Mouse (Mus musculus) layer of hippocampus, adult 18-20 months (tissue): ENCODE measurements around the gene Pxk. TPM values are rescaled to one million over a fixed set of nuclear protein-coding genes. Genes with fewer than 3 reads are reported as not detected.

ENCODE experiments used
- DNase-seq, 2 experiments: peaks; one replicate each; pipeline ENCODE4 v3.0.0; 2022; ENCODE audit warnings: low spot score in 2 of 2
- total RNA-seq, 2 experiments: library from RNA; stranded (reverse); gene quantifications; 2 replicates each; pipeline ENCODE4 v1.2.3; 2021

Pxk gene
- total RNA-seq, 2 experiments from 2014 or later = 29.6 to 32.4 TPM

GRCm38 (mm10) chr14:8145594-8146558, 47.9 kb downstream of the Pxk start:
- DNase-seq = no peak

GRCm38 (mm10) chr14:8146611-8147223, 48.7 kb downstream of the Pxk start:
- DNase-seq = no peak

- no peak for DNase-seq
These were observed 50.8 kb downstream of the Pxk start for GRCm38 (mm10) chr14:8148842-8149241.

GRCm38 (mm10) chr14:8151757-8152156, 53.7 kb downstream of the Pxk start:
- DNase-seq = no peak

GRCm38 (mm10) chr14:8154072-8154471, 56.1 kb downstream of the Pxk start:
- DNase-seq = no peak

- no peak for DNase-seq
These were observed 58.9 kb downstream of the Pxk start for GRCm38 (mm10) chr14:8156947-8157346.

GRCm38 (mm10) chr14:8158721-8159120, 60.7 kb downstream of the Pxk start:
- DNase-seq = no peak

- no peak for DNase-seq
These were observed 61.1 kb downstream of the Pxk start for GRCm38 (mm10) chr14:8159141-8159540.

GRCm38 (mm10) chr14:8161777-8162176, 63.8 kb downstream of the Pxk start:
- DNase-seq = no peak

GRCm38 (mm10) chr14:8164463-8164862, 66.5 kb downstream of the Pxk start:
- no peak for DNase-seq

- peak; percentile 98 to 100 for DNase-seq
These were observed 74.7 kb downstream of the Pxk start, which contains the start of gene Pdhb for GRCm38 (mm10) chr14:8172507-8173410. TSS of gene Pdhb (minus strand) at chr14:8173025.

- DNase-seq = peak in 1 of 2 experiments; percentile 49
These were observed 75.7 kb downstream of the Pxk start for GRCm38 (mm10) chr14:8173542-8174250.

GRCm38 (mm10) chr14:8174634-8175033, 76.6 kb downstream of the Pxk start:
- DNase-seq = no peak

- DNase-seq = no peak
These were observed 78.2 kb downstream of the Pxk start for GRCm38 (mm10) chr14:8176251-8176650.

- DNase-seq = no peak
These were observed 82.5 kb downstream of the Pxk start for GRCm38 (mm10) chr14:8180371-8181035.

- DNase-seq = no peak
These were observed 85.3 kb downstream of the Pxk start for GRCm38 (mm10) chr14:8183330-8183729.

- DNase-seq = peak; percentile 70 to 92
These were observed 88.5 kb downstream of the Pxk start for GRCm38 (mm10) chr14:8186278-8187045.

GRCm38 (mm10) chr14:8190556-8190955, 92.5 kb downstream of the Pxk start:
- DNase-seq = no peak

- no peak for DNase-seq
These were observed 93.4 kb downstream of the Pxk start for GRCm38 (mm10) chr14:8191331-8191965.
